Mouse (Mus musculus) 416B (cell line): ENCODE results near the gene Ift80.

Experiments used
- DNase-seq: peaks from one replicate; pipeline ENCODE4 v3.0.0; 2011; ENCODE audit warnings: low read depth

Gene Ift80

GRCm38 (mm10) chr3:68986550-68986949 is 17.8 kb downstream of the Ift80 start:
- no peak for DNase-seq

- DNase-seq, result no peak
Observed at GRCm38 (mm10) chr3:68980898-68981297, 23.5 kb downstream of the Ift80 start.

- DNase-seq, result no peak
Observed at GRCm38 (mm10) chr3:68979187-68979586, 25.2 kb downstream of the Ift80 start.

- peak; percentile 46 for DNase-seq
Observed at GRCm38 (mm10) chr3:68977696-68978095, 26.7 kb downstream of the Ift80 start.

- no peak for DNase-seq
Observed at GRCm38 (mm10) chr3:68975533-68976490, 28.6 kb downstream of the Ift80 start.

- DNase-seq, result no peak
Observed at GRCm38 (mm10) chr3:68974639-68975532, 29.5 kb downstream of the Ift80 start.

- no peak for DNase-seq
Observed at GRCm38 (mm10) chr3:68973574-68973973, 30.8 kb downstream of the Ift80 start.

GRCm38 (mm10) chr3:68969091-68969590 is 35.2 kb downstream of the Ift80 start:
- no peak for DNase-seq

- DNase-seq, result no peak
Observed at GRCm38 (mm10) chr3:68967404-68967803, 37.0 kb downstream of the Ift80 start.

- DNase-seq, result no peak
Observed at GRCm38 (mm10) chr3:68966527-68967285, 37.7 kb downstream of the Ift80 start.

GRCm38 (mm10) chr3:68964682-68965081 is 39.7 kb downstream of the Ift80 start:
- DNase-seq, result peak; percentile 52

GRCm38 (mm10) chr3:68957413-68957812 is 47.0 kb downstream of the Ift80 start:
- peak; percentile 68 for DNase-seq

GRCm38 (mm10) chr3:68956454-68956853 is 47.9 kb downstream of the Ift80 start:
- DNase-seq, result no peak

- peak; percentile 80 for DNase-seq
Observed at GRCm38 (mm10) chr3:68954487-68954886, 49.9 kb downstream of the Ift80 start.

GRCm38 (mm10) chr3:68952707-68953106 is 51.7 kb downstream of the Ift80 start:
- DNase-seq, result no peak

- DNase-seq, result peak; percentile 58
Observed at GRCm38 (mm10) chr3:68951971-68952370, 52.4 kb downstream of the Ift80 start.

GRCm38 (mm10) chr3:68949381-68949780 is 55.0 kb downstream of the Ift80 start:
- no peak for DNase-seq

GRCm38 (mm10) chr3:68948918-68949317 is 55.5 kb downstream of the Ift80 start:
- DNase-seq, result no peak

- no peak for DNase-seq
Observed at GRCm38 (mm10) chr3:68941867-68942266, 62.5 kb downstream of the Ift80 start.

- DNase-seq, result no peak
Observed at GRCm38 (mm10) chr3:68940311-68940710, 64.1 kb downstream of the Ift80 start.

GRCm38 (mm10) chr3:68939312-68939711 is 65.1 kb downstream of the Ift80 start:
- DNase-seq, result no peak

GRCm38 (mm10) chr3:68936709-68937108 is 67.7 kb downstream of the Ift80 start:
- no peak for DNase-seq
